Mouse (Mus musculus): ENCODE data around the gene Ash1l.
"Not testable (repeated sequence)": the region's sequence is repeated elsewhere in the genome, so short reads cannot be mapped to it uniquely, and the experiment has no call there.

- TF ChIP-seq CTCF (IDR thresholded peaks at IDR 0.05; ENCODE audit: insufficient read depth, low read length); POLR2A (IDR thresholded peaks at IDR 0.05; ENCODE audit: borderline replicate concordance, extremely low read depth, low read depth, low read length): not testable (repeated sequence)
These were observed 80.5 kb downstream of the Ash1l start for GRCm38 (mm10) chr3:89030896-89031295.
